Mouse (Mus musculus): ENCODE measurements at regions not wholly inside any gene's neighbourhood (a gene's known extent, or its start where the extent isn't known, plus 50 kb on each side); places are given as distances from the start of the nearest gene placed in this dataset.
"Not testable (repeated sequence)": the region's sequence is repeated elsewhere in the genome, so short reads cannot be mapped to it uniquely, and the experiment has no call there.

GRCm38 (mm10) chr6:70517932-70518331, 274.1 kb downstream of the Rpia start:
- DNase-seq (ENCODE audit: low read depth, low spot score) = no peak

GRCm38 (mm10) chr6:70468623-70469479, 323.2 kb downstream of the Rpia start:
- peak; percentile 27 for DNase-seq (ENCODE audit: low read depth, low spot score)

GRCm38 (mm10) chr6:70457279-70457678, 334.8 kb downstream of the Rpia start:
- DNase-seq (ENCODE audit: low read depth, low spot score) = peak; percentile 63

GRCm38 (mm10) chr6:70434739-70435138, 357.3 kb downstream of the Rpia start:
- DNase-seq (ENCODE audit: low read depth, low spot score) = peak; percentile 63

GRCm38 (mm10) chr6:70406290-70406689, 385.7 kb downstream of the Rpia start:
- peak; percentile 84 for DNase-seq (ENCODE audit: low read depth, low spot score)

- DNase-seq (ENCODE audit: low read depth, low spot score) = not testable (repeated sequence)
Observed at GRCm38 (mm10) chr6:70389850-70390249, 402.2 kb downstream of the Rpia start.

- DNase-seq (ENCODE audit: low read depth, low spot score) = peak; percentile 71
Observed at GRCm38 (mm10) chr6:70386396-70386795, 405.6 kb downstream of the Rpia start.

GRCm38 (mm10) chr6:70379339-70379738, 412.7 kb downstream of the Rpia start:
- not testable (repeated sequence) for DNase-seq (ENCODE audit: low read depth, low spot score)

- DNase-seq (ENCODE audit: low read depth, low spot score) = peak; percentile 10
Observed at GRCm38 (mm10) chr6:70371821-70372220, 420.2 kb downstream of the Rpia start.

GRCm38 (mm10) chr6:70356303-70356702, 435.7 kb downstream of the Rpia start:
- DNase-seq (ENCODE audit: low read depth, low spot score) = peak; percentile 64

- peak; percentile 18 for DNase-seq (ENCODE audit: low read depth, low spot score)
Observed at GRCm38 (mm10) chr6:70342147-70342546, 449.9 kb downstream of the Rpia start.

- DNase-seq (ENCODE audit: low read depth, low spot score) = peak; percentile 14
Observed at GRCm38 (mm10) chr6:70340691-70341090, 451.3 kb downstream of the Rpia start.

- DNase-seq (ENCODE audit: low read depth, low spot score) = peak; percentile 11
Observed at GRCm38 (mm10) chr6:70315318-70315717, 476.7 kb downstream of the Rpia start.

GRCm38 (mm10) chr6:70314667-70315066, 477.4 kb downstream of the Rpia start:
- peak; percentile 72 for DNase-seq (ENCODE audit: low read depth, low spot score)

GRCm38 (mm10) chr6:70301100-70301499, 490.9 kb downstream of the Rpia start:
- DNase-seq (ENCODE audit: low read depth, low spot score) = peak; percentile 1

GRCm38 (mm10) chr6:70260227-70260626, 531.8 kb downstream of the Rpia start:
- peak; percentile 63 for DNase-seq (ENCODE audit: low read depth, low spot score)

- DNase-seq (ENCODE audit: low read depth, low spot score) = peak; percentile 76
Observed at GRCm38 (mm10) chr6:70240167-70240566, 551.9 kb downstream of the Rpia start.

- DNase-seq (ENCODE audit: low read depth, low spot score) = no peak
Observed at GRCm38 (mm10) chr6:70227166-70227565, 564.9 kb downstream of the Rpia start.

GRCm38 (mm10) chr6:70216632-70217031, 575.4 kb downstream of the Rpia start:
- DNase-seq (ENCODE audit: low read depth, low spot score) = not testable (repeated sequence)

GRCm38 (mm10) chr6:70215781-70216180, 576.3 kb downstream of the Rpia start:
- DNase-seq (ENCODE audit: low read depth, low spot score) = not testable (repeated sequence)

Data from brain, adult 2 months (tissue).